Mouse (Mus musculus) urinary bladder, postnatal 4 days (tissue): ENCODE data around the gene Dnmbp.

Source experiments
- DNase-seq, 2 experiments: peaks; one replicate each; pipeline ENCODE4 v3.0.0; 2021 to 2022; ENCODE audit warnings: low spot score in 2 of 2

The Dnmbp gene

GRCm38 (mm10) chr19:43914986-43915385, 25.0 kb downstream of the Dnmbp start:
- DNase-seq = no peak

- no peak for DNase-seq
Measured at GRCm38 (mm10) chr19:43912775-43913486, 27.1 kb downstream of the Dnmbp start.

GRCm38 (mm10) chr19:43906492-43906891, 33.5 kb downstream of the Dnmbp start:
- DNase-seq = no peak

GRCm38 (mm10) chr19:43905985-43906384, 34.0 kb downstream of the Dnmbp start:
- DNase-seq = no peak

GRCm38 (mm10) chr19:43905136-43905535, 34.9 kb downstream of the Dnmbp start:
- no peak for DNase-seq

- DNase-seq = no peak
Measured at GRCm38 (mm10) chr19:43904327-43904726, 35.7 kb downstream of the Dnmbp start.

- DNase-seq = no peak
Measured at GRCm38 (mm10) chr19:43902887-43903286, 37.1 kb downstream of the Dnmbp start.

GRCm38 (mm10) chr19:43900690-43901089, 39.3 kb downstream of the Dnmbp start:
- no peak for DNase-seq

GRCm38 (mm10) chr19:43898547-43898946, 41.4 kb downstream of the Dnmbp start:
- DNase-seq = no peak

GRCm38 (mm10) chr19:43896441-43896840, 43.5 kb downstream of the Dnmbp start:
- no peak for DNase-seq

GRCm38 (mm10) chr19:43895951-43896350, 44.0 kb downstream of the Dnmbp start:
- DNase-seq = no peak

- no peak for DNase-seq
Measured at GRCm38 (mm10) chr19:43894821-43895220, 45.2 kb downstream of the Dnmbp start.

- no peak for DNase-seq
Measured at GRCm38 (mm10) chr19:43894070-43894469, 45.9 kb downstream of the Dnmbp start.

- no peak for DNase-seq
Measured at GRCm38 (mm10) chr19:43890487-43890886, 49.5 kb downstream of the Dnmbp start.

GRCm38 (mm10) chr19:43887725-43888124, 52.3 kb downstream of the Dnmbp start:
- DNase-seq = no peak

GRCm38 (mm10) chr19:43887242-43887641, 52.7 kb downstream of the Dnmbp start:
- DNase-seq = no peak

- no peak for DNase-seq
Measured at GRCm38 (mm10) chr19:43886371-43887099, 53.5 kb downstream of the Dnmbp start.

- no peak for DNase-seq
Measured at GRCm38 (mm10) chr19:43884668-43885498, 55.1 kb downstream of the Dnmbp start.

GRCm38 (mm10) chr19:43882895-43883573, 57.0 kb downstream of the Dnmbp start:
- no peak for DNase-seq

- DNase-seq = no peak
Measured at GRCm38 (mm10) chr19:43881615-43882014, 58.4 kb downstream of the Dnmbp start.

GRCm38 (mm10) chr19:43880420-43880819, 59.6 kb downstream of the Dnmbp start:
- DNase-seq = no peak
